Mouse (Mus musculus): ENCODE results near the gene Gm17324. TPM values are rescaled to one million over a fixed set of nuclear protein-coding genes. Genes with fewer than 3 reads are reported as not detected.
"Not testable (repeated sequence)": the region's sequence is repeated elsewhere in the genome, so short reads cannot be mapped to it uniquely, and the experiment has no call there.

The Gm17324 gene
- total and polyA plus RNA-seq, 2 experiments from 2014 or later: 0.63 TPM; not detected in 1

DNA sequence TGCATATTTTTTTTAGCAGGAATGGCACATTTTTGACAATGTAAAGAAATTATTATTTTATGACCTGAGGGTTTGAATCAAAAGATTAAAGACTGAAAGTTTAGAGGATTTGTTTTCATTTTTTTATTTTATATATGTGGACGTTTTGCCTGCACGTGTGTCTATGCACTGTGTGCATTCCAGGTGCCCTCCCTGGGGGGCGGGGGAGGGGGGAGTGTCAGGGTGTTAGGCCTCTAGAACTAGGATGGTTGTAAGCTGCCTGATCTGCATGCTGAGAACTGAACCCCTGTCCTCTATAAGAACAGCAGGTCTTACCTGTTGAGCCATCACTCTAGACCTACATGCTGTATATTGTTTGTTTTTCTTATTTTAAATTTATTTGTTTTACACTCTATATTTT is 36.1 kb upstream of the Gm17324 start:
- DNase-seq (ENCODE audit: low spot score) (no peak), ATAC-seq (ENCODE audit: insufficient read depth, low read depth) (no peak)
- Histone ChIP-seq H3K27me3 (ENCODE audit: control insufficient read depth, insufficient read depth, low read length) (no peaks in the 10 kb centered on the region), H3K27ac (ENCODE audit: low read depth) (no peak overlapping the region), H3K4me1 (ENCODE audit: control insufficient read depth, insufficient read depth) (no peaks in the 10 kb centered on the region), H3K9me3 (replicated peaks; ENCODE audit: control insufficient read depth, low read length) (no peaks in the 10 kb centered on the region), H3K9ac (replicated peaks; ENCODE audit: low read depth, low read length) (no peak overlapping the region), H3K36me3 (replicated peaks; ENCODE audit: control insufficient read depth, insufficient read depth, low read length) (peaks cover 5% of the 10 kb centered on the region; the same call in 1 of the 2 replicates), H3K4me2 (ENCODE audit: low read depth, low read length) (no peak overlapping the region), H3K4me3 (ENCODE audit: low read depth, low read length) (no peak overlapping the region)
- TF ChIP-seq EP300 (IDR thresholded peaks at IDR 0.05; ENCODE audit: low read depth): no peak
- TF ChIP-seq CTCF (IDR thresholded peaks at IDR 0.05; ENCODE audit: low read depth): no peak
- 77% methylated on average over 3 of the region's 3 CpGs for WGBS

GRCm38 (mm10) chr9:78482386-78482785 is 33.8 kb upstream of the Gm17324 start:
- Histone ChIP-seq H3K36me3 (replicated peaks; ENCODE audit: control insufficient read depth, insufficient read depth, low read length) (peaks cover 26% of the 10 kb centered on the region), H3K4me2 (ENCODE audit: low read depth, low read length) (peak overlapping the region; percentile 65), H3K4me3 (ENCODE audit: low read depth, low read length) (peak overlapping the region; percentile 54), H3K27ac (ENCODE audit: low read depth) (peak overlapping the region; percentile 97), H3K27me3 (ENCODE audit: control insufficient read depth, insufficient read depth, low read length) (no peaks in the 10 kb centered on the region), H3K4me1 (ENCODE audit: control insufficient read depth, insufficient read depth) (no peaks in the 10 kb centered on the region), H3K9ac (replicated peaks; ENCODE audit: low read depth, low read length) (peak overlapping the region; percentile 62), H3K9me3 (replicated peaks; ENCODE audit: control insufficient read depth, low read length) (no peaks in the 10 kb centered on the region)
- ATAC-seq (ENCODE audit: insufficient read depth, low read depth) (no peak), DNase-seq (ENCODE audit: low spot score) (no peak)
- WGBS: 23% methylated on average over 3 of the region's 3 CpGs
- TF ChIP-seq CTCF (IDR thresholded peaks at IDR 0.05; ENCODE audit: low read depth) (no peak), EP300 (IDR thresholded peaks at IDR 0.05; ENCODE audit: low read depth) (no peak)

- TF ChIP-seq CTCF (IDR thresholded peaks at IDR 0.05; ENCODE audit: low read depth) (no peak), EP300 (IDR thresholded peaks at IDR 0.05; ENCODE audit: low read depth) (peak; percentile 22; the same call in 1 of the 2 replicates)
- Histone ChIP-seq H3K36me3 (replicated peaks; ENCODE audit: control insufficient read depth, insufficient read depth, low read length) (peaks cover 33% of the 10 kb centered on the region), H3K27me3 (ENCODE audit: control insufficient read depth, insufficient read depth, low read length) (no peaks in the 10 kb centered on the region), H3K4me1 (ENCODE audit: control insufficient read depth, insufficient read depth) (no peaks in the 10 kb centered on the region), H3K9ac (replicated peaks; ENCODE audit: low read depth, low read length) (peak overlapping the region; percentile 97), H3K4me3 (ENCODE audit: low read depth, low read length) (peak overlapping the region; percentile 79), H3K27ac (ENCODE audit: low read depth) (peak overlapping the region; percentile 98), H3K4me2 (ENCODE audit: low read depth, low read length) (peak overlapping the region; percentile 70), H3K9me3 (replicated peaks; ENCODE audit: control insufficient read depth, low read length) (no peaks in the 10 kb centered on the region)
- ATAC-seq (ENCODE audit: insufficient read depth, low read depth) (peak; percentile 95), DNase-seq (ENCODE audit: low spot score) (peak; percentile 99)
- WGBS: 0% methylated on average over 57 of the region's 77 CpGs
These were observed 33.1 kb upstream of the Gm17324 start for GRCm38 (mm10) chr9:78481423-78482331.

GRCm38 (mm10) chr9:78480706-78481358 is 32.2 kb upstream of the Gm17324 start:
- peak overlapping the region; percentile 98 for H3K27ac ChIP-seq (ENCODE audit: low read depth)
- peaks cover 41% of the 10 kb centered on the region for H3K36me3 ChIP-seq (replicated peaks; ENCODE audit: control insufficient read depth, insufficient read depth, low read length)
- no peaks in the 10 kb centered on the region for H3K27me3 ChIP-seq (ENCODE audit: control insufficient read depth, insufficient read depth, low read length)
- DNase-seq (ENCODE audit: low spot score) (peak; percentile 64), ATAC-seq (ENCODE audit: insufficient read depth, low read depth) (peak; percentile 37)
- H3K4me3 ChIP-seq (ENCODE audit: low read depth, low read length): peak overlapping the region; percentile 79
- no peaks in the 10 kb centered on the region for H3K9me3 ChIP-seq (replicated peaks; ENCODE audit: control insufficient read depth, low read length)
- H3K4me2 ChIP-seq (ENCODE audit: low read depth, low read length): peak overlapping the region; percentile 70
- under 1% methylated on average over 46 of the region's 46 CpGs for WGBS
- H3K4me1 ChIP-seq (ENCODE audit: control insufficient read depth, insufficient read depth): no peaks in the 10 kb centered on the region
- TF ChIP-seq EP300 (IDR thresholded peaks at IDR 0.05; ENCODE audit: low read depth) (no peak; the same call in 1 of the 2 replicates), CTCF (IDR thresholded peaks at IDR 0.05; ENCODE audit: low read depth) (no peak)
- H3K9ac ChIP-seq (replicated peaks; ENCODE audit: low read depth, low read length): peak overlapping the region; percentile 97

- H3K27me3 ChIP-seq (ENCODE audit: control insufficient read depth, insufficient read depth, low read length); H3K4me1 ChIP-seq (ENCODE audit: control insufficient read depth, insufficient read depth); H3K9me3 ChIP-seq (replicated peaks; ENCODE audit: control insufficient read depth, low read length); DNase-seq (ENCODE audit: low spot score); ATAC-seq (ENCODE audit: insufficient read depth, low read depth): not testable (repeated sequence)
- peaks cover 41% of the 10 kb centered on the region for H3K36me3 ChIP-seq (replicated peaks; ENCODE audit: control insufficient read depth, insufficient read depth, low read length)
- WGBS: under 1% methylated on average over 13 of the region's 13 CpGs
- H3K9ac ChIP-seq (replicated peaks; ENCODE audit: low read depth, low read length): peak overlapping the region; percentile 97
- peak overlapping the region; percentile 79 for H3K4me3 ChIP-seq (ENCODE audit: low read depth, low read length)
- H3K27ac ChIP-seq (ENCODE audit: low read depth): peak overlapping the region; percentile 98
- H3K4me2 ChIP-seq (ENCODE audit: low read depth, low read length): peak overlapping the region; percentile 70
These were observed 31.6 kb upstream of the Gm17324 start for GRCm38 (mm10) chr9:78480227-78480626.

DNA sequence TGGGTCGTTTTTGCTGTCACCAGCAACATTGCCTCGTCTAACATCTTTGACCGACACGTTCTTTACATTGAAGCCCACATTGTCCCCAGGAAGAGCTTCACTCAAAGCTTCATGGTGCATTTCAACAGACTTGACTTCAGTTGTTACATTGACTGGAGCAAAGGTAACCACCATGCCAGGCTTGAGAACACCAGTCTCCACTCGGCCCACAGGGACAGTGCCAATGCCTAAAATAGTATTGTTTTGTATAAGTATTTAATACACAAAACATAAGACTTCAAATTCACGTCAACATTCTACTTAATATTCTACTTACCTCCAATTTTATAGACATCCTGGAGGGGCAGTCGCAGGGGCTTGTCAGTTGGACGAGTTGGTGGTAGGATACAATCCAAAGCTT is 30.7 kb upstream of the Gm17324 start:
- H3K9ac ChIP-seq (replicated peaks; ENCODE audit: low read depth, low read length); DNase-seq (ENCODE audit: low spot score); ATAC-seq (ENCODE audit: insufficient read depth, low read depth); H3K27me3 ChIP-seq (ENCODE audit: control insufficient read depth, insufficient read depth, low read length); H3K9me3 ChIP-seq (replicated peaks; ENCODE audit: control insufficient read depth, low read length); H3K4me1 ChIP-seq (ENCODE audit: control insufficient read depth, insufficient read depth): not testable (repeated sequence)
- WGBS: 14% methylated on average over 8 of the region's 8 CpGs
- Histone ChIP-seq H3K4me3 (ENCODE audit: low read depth, low read length) (peak overlapping the region; percentile 79), H3K27ac (ENCODE audit: low read depth) (peak overlapping the region; percentile 25; the same call in 1 of the 2 replicates), H3K4me2 (ENCODE audit: low read depth, low read length) (peak overlapping the region; percentile 70), H3K36me3 (replicated peaks; ENCODE audit: control insufficient read depth, insufficient read depth, low read length) (peaks cover 46% of the 10 kb centered on the region)

GRCm38 (mm10) chr9:78478009-78478605 is 29.5 kb upstream of the Gm17324 start:
- not testable (repeated sequence) for H3K4me1 ChIP-seq (ENCODE audit: control insufficient read depth, insufficient read depth); H3K27me3 ChIP-seq (ENCODE audit: control insufficient read depth, insufficient read depth, low read length); H3K9ac ChIP-seq (replicated peaks; ENCODE audit: low read depth, low read length); H3K4me3 ChIP-seq (ENCODE audit: low read depth, low read length); H3K9me3 ChIP-seq (replicated peaks; ENCODE audit: control insufficient read depth, low read length); DNase-seq (ENCODE audit: low spot score); ATAC-seq (ENCODE audit: insufficient read depth, low read depth); H3K4me2 ChIP-seq (ENCODE audit: low read depth, low read length)
- peak overlapping the region; percentile 25; the same call in 1 of the 2 replicates for H3K27ac ChIP-seq (ENCODE audit: low read depth)
- peaks cover 58% of the 10 kb centered on the region for H3K36me3 ChIP-seq (replicated peaks; ENCODE audit: control insufficient read depth, insufficient read depth, low read length)
- WGBS: 57% methylated on average over 1 of the region's 1 CpGs

Data from heart, postnatal 0 days (tissue).